Mouse (Mus musculus) intestine, postnatal 0 days (tissue): ENCODE results near the gene Map4. TPM values are rescaled to one million over a fixed set of nuclear protein-coding genes. Genes with fewer than 3 reads are reported as not detected.

ENCODE experiments used
- ATAC-seq: fragments of 200-750 bp; cut with Nextera tagmentation; 2 replicates; pipeline ENCODE4 v1.8.0; 2017; ENCODE audit warnings: mild to moderate bottlenecking, moderate TSS enrichment, moderate library complexity
- H3K27ac ChIP-seq: fragments of 300-500 bp; sonication (generic); 2 replicates; pipeline ENCODE4 v1.5.1; 2014; ENCODE audit warnings: mild to moderate bottlenecking, low read depth, low read length, moderate library complexity
- H3K27me3 ChIP-seq: fragments of 300-500 bp; sonication (generic); replicated peaks from 2 replicates; pipeline ENCODE4 v1.6.1; 2014; ENCODE audit warnings: low read length, mixed read lengths; ENCODE audit not compliant: control insufficient read depth, insufficient read depth
- H3K36me3 ChIP-seq: fragments of 300-500 bp; sonication (generic); 2 replicates; pipeline ENCODE4 v1.6.1; 2014; ENCODE audit warnings: mild to moderate bottlenecking, moderate library complexity; ENCODE audit not compliant: control insufficient read depth, insufficient read depth
- H3K4me1 ChIP-seq: fragments of 300-500 bp; sonication (generic); replicated peaks from 2 replicates; pipeline ENCODE4 v1.6.1; 2014; ENCODE audit warnings: antibody characterized with exemption, low read length, mixed read lengths; ENCODE audit not compliant: control insufficient read depth, insufficient read depth
- H3K4me2 ChIP-seq: fragments of 300-500 bp; sonication (generic); replicated peaks from 2 replicates; pipeline ENCODE4 v1.6.1; 2014; ENCODE audit warnings: low read depth, mild to moderate bottlenecking, moderate library complexity
- H3K4me3 ChIP-seq: fragments of 300-500 bp; sonication (generic); 2 replicates; pipeline ENCODE4 v1.5.1; 2014; ENCODE audit warnings: low read depth, low read length
- H3K9ac ChIP-seq: fragments of 300-500 bp; sonication (generic); 2 replicates; pipeline ENCODE4 v1.6.1; 2014; ENCODE audit warnings: mild to moderate bottlenecking, low read depth, low read length
- H3K9me3 ChIP-seq: fragments of 300-500 bp; sonication (generic); 2 replicates; pipeline ENCODE4 v1.6.1; 2016; ENCODE audit warnings: mixed run types; ENCODE audit not compliant: control insufficient read depth
- CTCF ChIP-seq: sonication (generic); IDR thresholded peaks from 2 replicates; pipeline ENCODE4 v1.5.1; 2016; ENCODE audit warnings: low read depth, mild to moderate bottlenecking, control low read depth, antibody characterized with exemption, moderate library complexity
- whole genome bisulfite sequencing: fragments of 180-500 bp; shearing (Covaris S2); extraction: QIAGEN DNeasy Blood & Tissue Kit; methylation state at CpG from one replicate; pipeline ENCODE4 v1.1.7; 2014; 5-methylcytosine and 5-hydroxymethylcytosine counted together
- polyA plus RNA-seq: library from polyadenylated mRNA; unstranded; fragments of >200 nt; fragmentation: Nextera tagmentation; extraction: Ambion mirVana; gene quantifications from 2 replicates; pipeline ENCODE4 v1.2.1, GENCODE M21; 2015

Gene Map4
- 26.0 and 28.4 TPM in 2 replicates for polyA plus RNA-seq

DNA sequence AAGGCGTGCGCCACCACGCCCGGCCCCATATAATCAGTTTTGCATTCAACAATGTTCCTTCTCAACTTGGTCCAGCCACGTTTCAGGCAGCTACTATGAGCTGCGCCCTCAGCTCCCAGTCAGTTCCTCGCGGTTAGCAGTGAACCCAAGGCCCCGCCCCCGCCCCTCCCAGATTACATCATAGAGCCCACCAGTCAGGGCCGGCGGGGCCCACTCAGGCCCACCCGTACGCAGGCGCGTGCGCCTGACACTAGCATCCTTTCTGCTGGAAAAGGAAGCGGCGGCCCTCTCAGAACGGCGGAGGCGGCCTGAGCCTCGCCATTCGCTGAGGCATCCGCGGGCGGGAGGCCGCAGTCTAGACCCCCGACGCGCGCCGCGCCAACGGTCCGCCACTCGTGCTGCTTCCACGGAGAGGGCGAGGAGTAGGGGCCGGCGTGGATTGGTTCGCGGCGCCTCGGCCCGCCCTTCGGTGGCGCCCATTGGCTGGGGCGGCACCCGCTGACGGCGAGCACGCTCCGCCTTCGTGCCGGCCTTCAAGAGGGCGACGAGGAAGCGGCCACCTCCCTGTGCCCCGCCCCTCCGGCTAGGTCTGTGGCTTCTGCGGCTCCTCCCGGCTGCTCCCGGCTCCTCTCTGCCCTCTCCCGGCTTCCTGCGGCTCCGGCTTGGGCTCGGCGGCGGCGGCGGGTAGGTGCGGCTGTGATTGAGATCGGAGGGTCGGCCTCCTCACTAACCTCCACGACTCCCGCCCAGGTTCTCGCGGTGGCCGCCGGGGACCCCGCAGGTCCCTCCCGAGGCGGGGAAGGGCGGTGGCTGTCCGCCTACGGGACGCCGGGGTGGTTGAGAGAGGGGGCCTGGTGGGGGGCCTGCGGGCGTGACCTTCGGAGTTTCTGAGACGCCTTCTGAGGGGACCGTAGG is at the start of gene Map4:
Gene Map4, plus strand, starts transcription at position 204 of the 915 bp plus-strand sequence.
- peak within 1 kb of the TSS; percentile 90 for H3K9ac ChIP-seq
- H3K4me1 ChIP-seq: no peaks in the 10 kb centered on the region
- under 1% methylated on average over 84 of the region's 94 CpGs for WGBS
- H3K27ac ChIP-seq: peak within 1 kb of the TSS; percentile 93
- no peaks in the 10 kb centered on the region for H3K27me3 ChIP-seq
- peak within 1 kb of the TSS; percentile 87 for H3K4me3 ChIP-seq
- H3K9me3 ChIP-seq: no peaks in the 10 kb centered on the region
- H3K36me3 ChIP-seq: no peaks in the 10 kb centered on the region
- H3K4me2 ChIP-seq: peak within 1 kb of the TSS; percentile 90
- peak; percentile 76 for TF ChIP-seq CTCF
- peak; percentile 99 for ATAC-seq

- H3K36me3 ChIP-seq: peaks cover 93% of the 10 kb centered on the region
- no peak overlapping the region for H3K4me2 ChIP-seq
- TF ChIP-seq CTCF: no peak
- H3K9ac ChIP-seq: no peak overlapping the region
- no peaks in the 10 kb centered on the region for H3K9me3 ChIP-seq
- ATAC-seq: peak; percentile 89
- no peak overlapping the region for H3K4me3 ChIP-seq
- H3K27me3 ChIP-seq: no peaks in the 10 kb centered on the region
- H3K27ac ChIP-seq: peak overlapping the region; percentile 73
- 41% methylated on average over 4 of the region's 4 CpGs for WGBS
- H3K4me1 ChIP-seq: 0 out of 2 replicates have a peak, but pooled peaks cover 5% of the 10 kb centered on the region
These were observed 45.0 kb upstream of the Map4 start for GRCm38 (mm10) chr9:109886259-109886658.

GRCm38 (mm10) chr9:109887321-109887720 is 43.9 kb upstream of the Map4 start:
- no peak overlapping the region for H3K9ac ChIP-seq
- 62% methylated on average over 5 of the region's 5 CpGs for WGBS
- no peak overlapping the region for H3K4me2 ChIP-seq
- H3K36me3 ChIP-seq: peaks cover 96% of the 10 kb centered on the region
- H3K9me3 ChIP-seq: no peaks in the 10 kb centered on the region
- TF ChIP-seq CTCF: no peak
- H3K27ac ChIP-seq: 0 out of 2 replicates have a peak overlapping the region, but pooled peaks have one; percentile 17
- no peaks in the 10 kb centered on the region for H3K27me3 ChIP-seq
- no peak overlapping the region for H3K4me3 ChIP-seq
- no peak for ATAC-seq
- 0 out of 2 replicates have a peak, but pooled peaks cover 5% of the 10 kb centered on the region for H3K4me1 ChIP-seq

DNA sequence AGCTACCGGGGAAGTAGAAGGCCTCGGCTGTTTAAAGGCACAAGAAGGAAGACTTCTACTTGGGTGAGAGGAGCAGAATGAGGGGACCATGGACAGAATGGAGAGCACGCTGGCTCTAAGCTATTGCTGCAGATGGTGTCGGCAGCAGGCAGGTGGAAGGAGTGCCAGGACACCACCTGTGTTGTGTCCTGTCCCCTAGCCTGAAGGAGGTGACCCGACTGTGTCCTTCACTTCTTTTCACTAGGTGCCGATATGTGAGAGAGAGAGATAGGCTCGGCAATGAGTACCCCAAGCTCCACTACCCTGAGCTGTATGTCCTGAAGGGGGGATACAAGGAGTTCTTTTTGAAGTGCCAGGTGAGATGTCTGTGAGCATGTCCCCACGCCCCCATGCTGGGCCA is 39.8 kb upstream of the Map4 start:
- Histone ChIP-seq H3K27ac (no peak overlapping the region), H3K4me1 (0 out of 2 replicates have a peak, but pooled peaks cover 4% of the 10 kb centered on the region), H3K27me3 (no peaks in the 10 kb centered on the region), H3K4me2 (no peak overlapping the region), H3K4me3 (no peak overlapping the region), H3K36me3 (peaks cover 76% of the 10 kb centered on the region), H3K9ac (no peak overlapping the region), H3K9me3 (no peaks in the 10 kb centered on the region)
- no peak for ATAC-seq
- no peak for TF ChIP-seq CTCF
- WGBS: 92% methylated on average over 8 of the region's 8 CpGs

- H3K9ac ChIP-seq: no peak overlapping the region
- WGBS: 66% methylated on average over 5 of the region's 5 CpGs
- no peaks in the 10 kb centered on the region for H3K9me3 ChIP-seq
- no peak for ATAC-seq
- 0 out of 2 replicates have a peak, but pooled peaks cover 8% of the 10 kb centered on the region for H3K4me1 ChIP-seq
- H3K27me3 ChIP-seq: no peaks in the 10 kb centered on the region
- H3K27ac ChIP-seq: no peak overlapping the region; the same call in 1 of the 2 replicates
- peak; percentile 84 for TF ChIP-seq CTCF
- no peak overlapping the region for H3K4me3 ChIP-seq
- H3K4me2 ChIP-seq: no peak overlapping the region
- H3K36me3 ChIP-seq: peaks cover 64% of the 10 kb centered on the region
These were observed 38.5 kb upstream of the Map4 start for GRCm38 (mm10) chr9:109892651-109893250.
